Mouse (Mus musculus) lung, postnatal 0 days (tissue): ENCODE data around the gene Cdyl. TPM values are rescaled to one million over a fixed set of nuclear protein-coding genes. Genes with fewer than 3 reads are reported as not detected.

ENCODE experiments used
- ATAC-seq: fragments of 200-750 bp; cut with Nextera tagmentation; 2 replicates; pipeline ENCODE4 v1.8.0; 2017; ENCODE audit warnings: moderate library complexity
- DNase-seq: peaks from one replicate; pipeline ENCODE4 v3.0.0-alpha.2; 2016; ENCODE audit warnings: low spot score
- H3K27ac ChIP-seq: fragments of 300-500 bp; sonication (generic); 2 replicates; pipeline ENCODE4 v1.5.1; 2014; ENCODE audit warnings: antibody characterized with exemption, mild to moderate bottlenecking, low read length, mixed read lengths
- H3K27me3 ChIP-seq: fragments of 300-500 bp; sonication (generic); replicated peaks from 2 replicates; pipeline ENCODE4 v1.6.1; 2014; ENCODE audit warnings: low read length, mixed read lengths; ENCODE audit not compliant: insufficient read depth
- H3K36me3 ChIP-seq: fragments of 300-500 bp; sonication (generic); 2 replicates; pipeline ENCODE4 v1.6.1; 2014; ENCODE audit warnings: low read length, mixed read lengths; ENCODE audit not compliant: insufficient read depth
- H3K4me1 ChIP-seq: fragments of 300-500 bp; sonication (generic); 2 replicates; pipeline ENCODE4 v1.6.1; 2014; ENCODE audit warnings: antibody characterized with exemption, low read depth, low read length, mixed read lengths; ENCODE audit not compliant: insufficient read depth
- H3K4me2 ChIP-seq: fragments of 300-500 bp; sonication (generic); replicated peaks from 2 replicates; pipeline ENCODE4 v1.6.1; 2014; ENCODE audit warnings: low read depth, mild to moderate bottlenecking, low read length, moderate library complexity, mixed read lengths
- H3K4me3 ChIP-seq: fragments of 300-500 bp; sonication (generic); 2 replicates; pipeline ENCODE4 v1.5.1; 2014; ENCODE audit warnings: low read depth, low read length
- H3K9ac ChIP-seq: fragments of 300-500 bp; sonication (generic); replicated peaks from 2 replicates; pipeline ENCODE4 v1.6.1; 2014; ENCODE audit warnings: low read depth, mild to moderate bottlenecking
- H3K9me3 ChIP-seq: fragments of 300-500 bp; sonication (generic); 2 replicates; pipeline ENCODE4 v1.6.1; 2016; ENCODE audit warnings: low read length, mixed read lengths
- CTCF ChIP-seq: IDR thresholded peaks from 2 replicates; pipeline ENCODE4 v1.5.1; 2016; ENCODE audit warnings: antibody characterized with exemption, mild to moderate bottlenecking
- EP300 ChIP-seq: IDR thresholded peaks from 2 replicates; pipeline ENCODE4 v1.6.1; 2016; ENCODE audit warnings: antibody characterized with exemption, mild to moderate bottlenecking, control low read depth
- whole genome bisulfite sequencing: fragments of 180-500 bp; shearing (Covaris S2); extraction: QIAGEN DNeasy Blood & Tissue Kit; methylation state at CpG from one replicate; pipeline ENCODE4 v1.1.7; 2014; 5-methylcytosine and 5-hydroxymethylcytosine counted together
- polyA plus RNA-seq: library from polyadenylated mRNA; unstranded; fragments of >200 nt; fragmentation: Nextera tagmentation; extraction: Ambion mirVana; gene quantifications from 2 replicates; pipeline ENCODE4 v1.2.1, GENCODE M21; 2015

Cdyl gene
- polyA plus RNA-seq, 1 experiment from 2014 or later = 9.4 TPM

GRCm38 (mm10) chr13:35810160-35810537 lies 150.5 kb downstream of the Cdyl start:
- no peak overlapping the region for H3K4me3 ChIP-seq
- no peak overlapping the region for H3K4me2 ChIP-seq
- TF ChIP-seq EP300 (no peak), CTCF (no peak)
- H3K9ac ChIP-seq = no peak overlapping the region
- no peak for ATAC-seq
- no peak for DNase-seq
- no peaks in the 10 kb centered on the region for H3K27me3 ChIP-seq
- no peaks in the 10 kb centered on the region for H3K4me1 ChIP-seq
- 86% methylated on average over 6 of the region's 6 CpGs for WGBS
- H3K27ac ChIP-seq = no peak overlapping the region
- H3K9me3 ChIP-seq = no peaks in the 10 kb centered on the region
- no peaks in the 10 kb centered on the region for H3K36me3 ChIP-seq

- no peaks in the 10 kb centered on the region for H3K36me3 ChIP-seq
- H3K27ac ChIP-seq = no peak overlapping the region
- no peaks in the 10 kb centered on the region for H3K4me1 ChIP-seq
- no peak overlapping the region for H3K4me3 ChIP-seq
- WGBS = 71% methylated on average over 11 of the region's 11 CpGs
- no peaks in the 10 kb centered on the region for H3K9me3 ChIP-seq
- DNase-seq (no peak), ATAC-seq (no peak)
- H3K4me2 ChIP-seq = no peak overlapping the region
- no peaks in the 10 kb centered on the region for H3K27me3 ChIP-seq
- TF ChIP-seq EP300 = no peak
- TF ChIP-seq CTCF = no peak
- no peak overlapping the region for H3K9ac ChIP-seq
These were observed 151.9 kb downstream of the Cdyl start for GRCm38 (mm10) chr13:35811361-35812190.

GRCm38 (mm10) chr13:35812191-35812440 lies 152.5 kb downstream of the Cdyl start:
- WGBS = 59% methylated on average over 6 of the region's 6 CpGs
- H3K4me2 ChIP-seq = no peak overlapping the region
- ATAC-seq = no peak; the same call in 1 of the 2 replicates
- H3K4me1 ChIP-seq = no peaks in the 10 kb centered on the region
- no peaks in the 10 kb centered on the region for H3K27me3 ChIP-seq
- DNase-seq = peak; percentile 51
- no peak overlapping the region for H3K27ac ChIP-seq
- H3K36me3 ChIP-seq = no peaks in the 10 kb centered on the region
- TF ChIP-seq EP300 (no peak), CTCF (no peak)
- no peak overlapping the region for H3K4me3 ChIP-seq
- H3K9ac ChIP-seq = no peak overlapping the region
- no peaks in the 10 kb centered on the region for H3K9me3 ChIP-seq

DNA sequence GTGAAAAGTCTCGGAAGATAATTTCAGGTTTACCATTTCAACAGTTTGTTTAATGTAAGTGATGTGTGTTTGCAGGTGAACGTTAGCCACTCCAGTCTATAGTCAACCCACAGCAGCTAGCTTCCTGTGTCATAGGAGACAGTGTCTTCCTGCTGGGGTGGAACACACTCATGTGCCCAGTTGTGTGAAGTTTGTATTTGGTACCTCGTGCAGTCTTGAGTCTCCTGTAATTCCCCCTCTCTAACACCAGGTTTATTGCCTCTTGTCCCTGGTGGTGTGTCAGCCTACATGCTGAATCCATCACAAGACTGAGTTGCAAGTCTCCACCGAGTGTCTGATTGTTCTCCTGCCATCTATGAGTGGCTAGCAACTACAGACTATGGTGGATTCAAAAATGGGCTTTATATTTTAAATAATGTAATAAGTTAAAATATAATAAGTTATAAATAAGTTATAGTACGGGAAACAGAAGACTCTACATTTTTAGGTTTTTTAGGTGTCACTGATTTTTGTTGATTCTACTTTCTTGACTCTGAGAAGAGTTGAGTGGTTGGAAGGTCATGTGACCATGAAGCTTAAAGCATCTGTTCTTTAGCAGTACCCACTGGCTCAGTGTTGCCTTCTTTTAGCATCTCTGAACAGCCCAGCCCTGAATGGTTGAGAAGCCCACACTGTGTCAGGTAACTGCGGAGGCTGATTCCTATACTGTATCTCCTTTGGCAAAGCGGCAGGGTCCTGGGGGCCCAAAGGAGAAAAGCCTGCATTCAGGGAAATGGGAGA lies 153.9 kb downstream of the Cdyl start:
- DNase-seq (no peak), ATAC-seq (no peak)
- H3K4me1 ChIP-seq = no peaks in the 10 kb centered on the region
- no peak overlapping the region for H3K4me2 ChIP-seq
- no peak for TF ChIP-seq CTCF
- no peak for TF ChIP-seq EP300
- H3K4me3 ChIP-seq = no peak overlapping the region
- no peak overlapping the region for H3K9ac ChIP-seq
- H3K36me3 ChIP-seq = no peaks in the 10 kb centered on the region
- H3K9me3 ChIP-seq = no peaks in the 10 kb centered on the region
- whole genome bisulfite sequencing = 74% methylated on average over 7 of the region's 7 CpGs
- H3K27me3 ChIP-seq = no peaks in the 10 kb centered on the region
- H3K27ac ChIP-seq = no peak overlapping the region

GRCm38 (mm10) chr13:35815205-35815726 lies 155.6 kb downstream of the Cdyl start:
- H3K9ac ChIP-seq = no peak overlapping the region
- ATAC-seq (no peak), DNase-seq (no peak)
- H3K27me3 ChIP-seq = no peaks in the 10 kb centered on the region
- TF ChIP-seq EP300 (no peak), CTCF (no peak)
- WGBS = 69% methylated on average over 8 of the region's 8 CpGs
- no peaks in the 10 kb centered on the region for H3K36me3 ChIP-seq
- no peaks in the 10 kb centered on the region for H3K4me1 ChIP-seq
- H3K27ac ChIP-seq = no peak overlapping the region
- no peak overlapping the region for H3K4me3 ChIP-seq
- H3K4me2 ChIP-seq = no peak overlapping the region
- no peaks in the 10 kb centered on the region for H3K9me3 ChIP-seq

- H3K27ac ChIP-seq = no peak overlapping the region
- H3K27me3 ChIP-seq = no peaks in the 10 kb centered on the region
- H3K9ac ChIP-seq = no peak overlapping the region
- no peak overlapping the region for H3K4me2 ChIP-seq
- no peak for TF ChIP-seq CTCF
- 0 out of 2 replicates have a peak, but pooled peaks have one; percentile 19 for TF ChIP-seq EP300
- DNase-seq (peak; percentile 88), ATAC-seq (peak; percentile 86)
- H3K4me3 ChIP-seq = no peak overlapping the region
- no peaks in the 10 kb centered on the region for H3K36me3 ChIP-seq
- H3K4me1 ChIP-seq = no peaks in the 10 kb centered on the region
- WGBS = 55% methylated on average over 16 of the region's 16 CpGs
- no peaks in the 10 kb centered on the region for H3K9me3 ChIP-seq
These were observed 156.2 kb downstream of the Cdyl start for GRCm38 (mm10) chr13:35815782-35816368.
